Mouse (Mus musculus) lung, embryonic 14.5 days (tissue): ENCODE data around the gene Nsun2. TPM values are rescaled to one million over a fixed set of nuclear protein-coding genes. Genes with fewer than 3 reads are reported as not detected.
"Not testable (repeated sequence)": the region's sequence is repeated elsewhere in the genome, so short reads cannot be mapped to it uniquely, and the experiment has no call there.

Experiments
- ATAC-seq: fragments of 200-750 bp; cut with Nextera tagmentation; 2 replicates; pipeline ENCODE4 v1.8.0; 2017; ENCODE audit warnings: mild to moderate bottlenecking, moderate TSS enrichment, moderate library complexity; ENCODE audit not compliant: insufficient read depth
- DNase-seq: peaks from one replicate; pipeline ENCODE4 v3.0.0-alpha.2; 2015
- H3K27ac ChIP-seq: fragments of 300-500 bp; sonication (generic); 2 replicates; pipeline ENCODE4 v1.5.1; 2014; ENCODE audit warnings: low read depth, mild to moderate bottlenecking, moderate library complexity
- H3K27me3 ChIP-seq: fragments of 300-500 bp; sonication (generic); 2 replicates; pipeline ENCODE4 v1.6.1; 2014; ENCODE audit warnings: low read length, control low read depth; ENCODE audit not compliant: insufficient read depth
- H3K36me3 ChIP-seq: fragments of 300-500 bp; sonication (generic); 2 replicates; pipeline ENCODE4 v1.6.1; 2014; ENCODE audit warnings: control low read depth; ENCODE audit not compliant: insufficient read depth
- H3K4me1 ChIP-seq: fragments of 300-500 bp; sonication (generic); 2 replicates; pipeline ENCODE4 v1.6.1; 2014; ENCODE audit warnings: antibody characterized with exemption, control low read depth; ENCODE audit not compliant: insufficient read depth
- H3K4me2 ChIP-seq: fragments of 300-500 bp; sonication (generic); 2 replicates; pipeline ENCODE4 v1.6.1; 2014; ENCODE audit warnings: mild to moderate bottlenecking
- H3K4me3 ChIP-seq: fragments of 300-500 bp; sonication (generic); 2 replicates; pipeline ENCODE4 v1.5.1; 2014; ENCODE audit warnings: low read depth, low read length
- H3K9ac ChIP-seq: fragments of 300-500 bp; sonication (generic); 2 replicates; pipeline ENCODE4 v1.6.1; 2014
- H3K9me3 ChIP-seq: fragments of 300-500 bp; sonication (generic); 2 replicates; pipeline ENCODE4 v1.6.1; 2016; ENCODE audit warnings: low read depth, low read length, control low read depth
- CTCF ChIP-seq: IDR thresholded peaks from 2 replicates; pipeline ENCODE4 v1.5.1; 2016; ENCODE audit warnings: antibody characterized with exemption, low read depth
- WGBS: fragments of 180-500 bp; shearing (Covaris S2); extraction: QIAGEN DNeasy Blood & Tissue Kit; methylation state at CpG from one replicate; pipeline ENCODE4 v1.1.7; 2014; 5-methylcytosine and 5-hydroxymethylcytosine counted together
- polyA plus RNA-seq: library from polyadenylated mRNA; unstranded; fragments of >200 nt; fragmentation: Nextera tagmentation; extraction: Ambion mirVana; gene quantifications from 2 replicates; pipeline ENCODE4 v1.2.1, GENCODE M21; 2014

The Nsun2 gene
- polyA plus RNA-seq, 1 experiment from 2014 or later, result 130 TPM

DNA sequence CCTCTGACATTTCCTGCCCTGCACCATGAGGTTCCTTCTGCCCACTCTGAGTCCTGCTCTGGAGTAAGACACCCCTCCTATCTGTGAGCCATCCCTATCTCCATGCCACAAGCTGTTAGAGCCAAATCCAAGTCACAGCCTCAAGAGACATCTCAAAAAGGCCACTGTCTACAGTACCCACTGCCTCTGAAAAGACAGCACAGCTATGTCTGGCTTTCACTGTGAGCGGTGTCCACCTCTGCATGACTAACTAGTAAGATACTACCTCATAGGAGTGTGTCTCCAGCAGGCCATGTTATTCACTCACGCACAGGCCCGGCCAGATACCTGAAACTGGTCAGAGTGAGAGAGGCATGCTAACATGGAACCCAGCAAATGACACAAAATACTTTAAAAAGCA, 94.4 kb downstream of the Nsun2 start:
- TF ChIP-seq CTCF, result no peak
- WGBS, result 94% methylated on average over 3 of the region's 3 CpGs
- ATAC-seq (no peak), DNase-seq (no peak)
- H3K27ac ChIP-seq, result no peak overlapping the region
- H3K4me1 ChIP-seq, result no peaks in the 10 kb centered on the region
- no peak overlapping the region for H3K4me2 ChIP-seq
- H3K27me3 ChIP-seq, result no peaks in the 10 kb centered on the region
- peaks cover 99% of the 10 kb centered on the region for H3K36me3 ChIP-seq
- no peak overlapping the region for H3K4me3 ChIP-seq
- H3K9me3 ChIP-seq, result no peaks in the 10 kb centered on the region
- H3K9ac ChIP-seq, result no peak overlapping the region

DNA sequence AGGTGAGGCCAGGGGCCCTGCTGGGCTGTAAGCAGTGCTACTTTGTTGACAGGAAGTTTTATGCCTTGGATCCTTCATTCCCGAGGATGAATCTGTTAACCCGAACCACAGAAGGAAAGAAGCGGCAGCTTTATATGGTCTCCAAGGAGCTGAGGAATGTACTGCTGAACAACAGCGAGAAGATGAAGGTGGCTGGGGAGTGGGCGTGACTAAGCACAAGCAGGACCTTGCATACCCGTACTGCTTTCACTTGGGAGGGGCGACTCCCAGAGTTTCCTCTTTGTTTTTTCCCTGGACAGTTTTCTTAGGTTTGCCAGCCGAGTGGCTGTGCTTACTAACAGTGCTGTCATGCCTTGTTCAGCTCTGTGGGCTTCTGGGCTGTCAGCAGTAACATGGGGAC, 97.0 kb downstream of the Nsun2 start:
- no peaks in the 10 kb centered on the region for H3K4me1 ChIP-seq
- no peak for TF ChIP-seq CTCF
- no peak for ATAC-seq
- no peaks in the 10 kb centered on the region for H3K9me3 ChIP-seq
- peaks cover 99% of the 10 kb centered on the region for H3K36me3 ChIP-seq
- no peak for DNase-seq
- 76% methylated on average over 8 of the region's 8 CpGs for WGBS
- no peak overlapping the region for H3K9ac ChIP-seq
- H3K27me3 ChIP-seq, result no peaks in the 10 kb centered on the region
- H3K27ac ChIP-seq, result no peak overlapping the region
- H3K4me2 ChIP-seq, result no peak overlapping the region
- no peak overlapping the region for H3K4me3 ChIP-seq

DNA sequence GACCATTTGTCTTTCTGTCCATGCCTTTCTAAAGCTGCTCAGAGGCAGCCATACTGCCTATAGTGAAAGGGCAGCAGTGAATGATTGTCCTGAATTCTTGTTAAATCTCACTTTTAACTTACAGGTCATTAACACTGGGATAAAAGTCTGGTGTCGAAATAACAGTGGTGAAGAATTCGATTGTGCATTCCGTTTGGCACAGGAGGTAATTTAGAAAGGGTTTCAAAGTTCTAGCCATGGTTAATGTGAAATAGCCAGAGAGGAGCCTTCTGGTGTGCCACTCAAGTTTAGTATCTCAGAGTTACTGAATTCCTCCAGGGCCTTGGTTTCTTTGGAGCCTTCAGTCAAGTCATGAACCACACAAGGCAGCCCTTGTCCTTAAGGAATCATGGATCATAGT, 97.6 kb downstream of the Nsun2 start:
- DNase-seq (no peak), ATAC-seq (no peak)
- Histone ChIP-seq H3K4me1 (no peaks in the 10 kb centered on the region), H3K27ac (no peak overlapping the region), H3K27me3 (no peaks in the 10 kb centered on the region), H3K9ac (no peak overlapping the region), H3K9me3 (no peaks in the 10 kb centered on the region), H3K4me2 (no peak overlapping the region), H3K4me3 (no peak overlapping the region), H3K36me3 (peaks cover 99% of the 10 kb centered on the region)
- no peak for TF ChIP-seq CTCF
- WGBS, result 93% methylated on average over 3 of the region's 3 CpGs

DNA sequence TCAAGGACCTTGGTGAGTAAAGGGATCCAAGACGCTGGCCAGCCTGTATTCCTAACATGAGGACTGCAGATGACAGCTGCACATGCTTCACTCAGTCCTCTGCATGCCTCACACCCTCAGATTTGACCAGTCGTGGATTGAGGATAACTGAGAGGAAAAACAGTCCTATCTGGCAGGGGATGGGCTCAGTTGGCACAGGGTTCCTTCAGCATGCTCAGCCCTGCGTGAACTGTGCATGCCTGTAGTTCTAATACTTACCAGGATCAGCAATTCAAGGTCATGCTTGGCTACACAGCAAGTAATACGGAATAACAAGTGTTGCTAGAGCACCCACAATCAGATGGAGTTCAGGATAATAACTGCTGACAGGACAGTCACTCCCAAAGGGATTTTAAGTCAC, 98.1 kb downstream of the Nsun2 start:
- Histone ChIP-seq H3K4me2 (no peak overlapping the region), H3K27ac (no peak overlapping the region), H3K4me1 (no peaks in the 10 kb centered on the region), H3K36me3 (peaks cover 99% of the 10 kb centered on the region), H3K4me3 (no peak overlapping the region), H3K9me3 (no peaks in the 10 kb centered on the region), H3K27me3 (no peaks in the 10 kb centered on the region), H3K9ac (no peak overlapping the region)
- DNase-seq, result no peak
- no peak for ATAC-seq
- WGBS, result 78% methylated on average over 4 of the region's 4 CpGs
- no peak for TF ChIP-seq CTCF

DNA sequence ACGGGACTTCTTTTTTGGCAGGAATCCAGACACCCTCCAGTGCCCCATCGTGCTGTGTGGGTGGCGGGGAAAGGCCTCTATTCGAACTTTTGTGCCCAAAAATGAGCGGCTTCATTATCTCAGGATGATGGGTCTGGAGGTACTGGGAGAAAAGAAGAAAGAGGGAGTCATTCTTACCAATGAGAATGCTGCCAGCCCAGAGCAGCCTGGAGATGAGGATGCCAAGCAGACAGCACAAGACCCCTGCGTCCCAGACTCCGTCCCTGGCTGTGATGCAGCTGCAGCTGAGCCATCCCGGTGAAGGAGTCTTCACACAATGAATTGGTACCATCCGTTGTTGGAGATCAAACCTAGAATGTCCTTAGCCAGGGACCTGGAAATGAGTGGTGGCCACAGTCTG, 100.0 kb downstream of the Nsun2 start:
- H3K27me3 ChIP-seq, result no peaks in the 10 kb centered on the region
- H3K4me3 ChIP-seq, result no peak overlapping the region
- H3K9me3 ChIP-seq, result no peaks in the 10 kb centered on the region
- ATAC-seq, result no peak
- no peak overlapping the region for H3K4me2 ChIP-seq
- peaks cover 96% of the 10 kb centered on the region for H3K36me3 ChIP-seq
- WGBS, result 88% methylated on average over 9 of the region's 9 CpGs
- no peak overlapping the region for H3K27ac ChIP-seq
- no peak for TF ChIP-seq CTCF
- no peak overlapping the region for H3K9ac ChIP-seq
- H3K4me1 ChIP-seq, result no peaks in the 10 kb centered on the region
- no peak for DNase-seq

DNA sequence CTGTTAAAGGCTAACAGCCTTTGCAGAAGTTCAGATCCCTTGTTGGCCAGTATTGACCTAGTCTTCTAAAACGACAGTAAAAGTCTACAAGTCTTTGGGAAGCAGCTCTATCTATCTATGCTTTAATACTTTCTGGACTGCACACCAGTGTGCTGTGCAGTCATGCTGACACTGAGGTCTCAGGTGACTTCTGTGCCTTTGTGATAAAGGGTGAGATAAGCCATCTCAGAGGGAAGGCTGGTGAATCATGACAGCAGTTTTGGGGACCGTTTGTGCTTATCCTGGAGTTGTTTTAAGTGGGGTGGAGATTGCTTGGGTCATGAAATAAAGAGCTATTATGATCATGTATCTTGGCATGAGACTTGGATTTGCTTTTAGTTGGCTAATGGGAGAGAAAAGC, 100.4 kb downstream of the Nsun2 start:
- no peak for TF ChIP-seq CTCF
- Histone ChIP-seq H3K4me3 (no peak overlapping the region), H3K4me2 (no peak overlapping the region), H3K36me3 (peaks cover 92% of the 10 kb centered on the region), H3K9me3 (no peaks in the 10 kb centered on the region), H3K27ac (no peak overlapping the region), H3K4me1 (no peaks in the 10 kb centered on the region), H3K27me3 (no peaks in the 10 kb centered on the region), H3K9ac (no peak overlapping the region)
- no peak for DNase-seq
- no peak for ATAC-seq
- WGBS, result 91% methylated on average over 2 of the region's 2 CpGs

DNA sequence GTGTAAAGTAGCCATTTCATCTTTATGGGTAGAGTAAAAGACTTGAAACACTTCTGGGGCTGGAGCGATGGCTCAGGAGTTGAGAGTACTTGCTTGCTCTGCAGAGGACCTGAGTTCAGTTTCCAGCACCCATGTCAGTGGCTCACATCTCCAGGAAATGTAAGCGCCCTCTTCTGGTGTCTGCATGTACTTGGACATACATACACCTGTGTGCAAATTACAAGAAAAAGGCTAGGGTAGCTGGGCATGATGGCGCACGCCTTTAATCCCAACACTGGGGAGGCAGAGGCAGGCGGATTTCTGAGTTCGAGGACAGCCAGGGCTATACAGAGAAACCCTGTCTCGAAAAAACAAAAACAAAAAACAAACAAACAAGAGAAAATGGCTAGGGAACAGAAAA, 102.3 kb downstream of the Nsun2 start:
- not testable (repeated sequence) for ATAC-seq, H3K9me3 ChIP-seq, H3K4me3 ChIP-seq, H3K27me3 ChIP-seq, H3K9ac ChIP-seq, H3K4me2 ChIP-seq, DNase-seq, H3K27ac ChIP-seq, H3K4me1 ChIP-seq
- WGBS, result 92% methylated on average over 7 of the region's 7 CpGs
- peaks cover 88% of the 10 kb centered on the region for H3K36me3 ChIP-seq

DNA sequence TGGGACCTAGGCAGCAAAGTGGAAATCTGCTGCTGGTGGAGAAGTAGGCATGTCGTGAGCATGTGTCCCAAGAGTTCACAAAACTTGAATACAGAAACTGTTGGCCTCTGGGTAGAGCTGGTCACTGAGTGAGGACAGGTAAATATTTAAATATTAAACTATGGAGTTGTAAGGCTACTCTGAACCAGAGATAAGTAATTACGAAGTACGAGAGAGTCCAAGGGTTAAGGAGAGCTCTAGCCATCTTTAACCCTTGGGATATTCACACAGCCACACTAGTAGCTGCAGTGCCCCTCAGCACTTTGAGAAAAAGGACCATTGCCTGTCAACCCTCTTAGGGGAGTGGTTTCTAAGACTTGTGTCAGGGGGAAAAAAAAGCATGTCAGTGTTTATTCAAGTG, 102.8 kb downstream of the Nsun2 start:
- H3K4me3 ChIP-seq, result no peak overlapping the region
- 75% methylated on average over 3 of the region's 3 CpGs for WGBS

More for the DNA sequence above, 102.8 kb downstream of the Nsun2 start:
- Histone ChIP-seq H3K9me3 (no peaks in the 10 kb centered on the region), H3K36me3 (peaks cover 82% of the 10 kb centered on the region), H3K4me1 (no peaks in the 10 kb centered on the region), H3K9ac (no peak overlapping the region), H3K27me3 (no peaks in the 10 kb centered on the region), H3K4me2 (no peak overlapping the region), H3K27ac (no peak overlapping the region)
- no peak for TF ChIP-seq CTCF
- DNase-seq (no peak), ATAC-seq (no peak)
